Mouse (Mus musculus) layer of hippocampus, adult 11-12 months (tissue): Measurements from ENCODE around the gene Cnnm2.

Experiments used
- DNase-seq: peaks from one replicate; pipeline ENCODE4 v3.0.0; 2022; ENCODE audit warnings: low spot score

Cnnm2 gene

GRCm38 (mm10) chr19:46887811-46888527 is 126.6 kb downstream of the Cnnm2 start:
- no peak for DNase-seq

DNA sequence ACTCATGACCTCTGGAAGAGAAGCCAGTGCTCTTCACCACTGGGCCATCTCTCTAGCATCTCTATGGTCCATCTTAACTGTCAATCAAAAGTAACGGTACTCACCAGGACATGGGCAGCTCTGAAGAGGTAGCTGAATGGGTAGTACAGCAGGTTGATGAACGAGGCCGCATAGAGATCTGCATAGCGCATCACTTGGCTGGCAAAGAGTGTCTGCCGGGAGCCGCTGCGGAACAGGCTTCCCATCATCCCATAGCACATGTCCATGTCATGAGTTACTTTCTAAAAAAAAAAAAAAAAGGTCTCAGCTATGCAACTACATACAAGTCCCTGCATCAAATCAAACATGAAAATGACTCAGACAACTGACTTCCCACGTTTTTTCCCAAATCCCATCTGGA is 128.3 kb downstream of the Cnnm2 start:
- DNase-seq: no peak

- DNase-seq: no peak
Measured at GRCm38 (mm10) chr19:46890657-46891056, 129.3 kb downstream of the Cnnm2 start.

DNA sequence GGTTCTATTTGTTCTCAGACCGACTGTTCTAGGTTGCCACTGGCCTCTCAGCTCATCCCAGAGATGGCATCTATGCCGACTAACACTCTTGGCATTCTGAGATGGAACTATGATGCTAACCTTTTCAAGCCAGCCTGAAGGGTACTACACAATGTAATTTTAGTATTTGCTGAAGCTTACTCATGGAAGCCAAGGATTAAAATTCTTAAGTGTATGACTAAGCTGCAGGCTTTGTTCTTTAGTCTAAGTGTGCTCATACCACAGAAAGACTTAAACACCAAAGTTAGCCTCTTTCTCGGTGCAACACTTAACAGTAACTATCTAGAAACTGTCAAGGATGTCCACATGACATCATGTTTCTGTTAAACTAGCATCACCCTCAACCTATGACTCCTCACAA is 131.5 kb downstream of the Cnnm2 start:
- no peak for DNase-seq

DNA sequence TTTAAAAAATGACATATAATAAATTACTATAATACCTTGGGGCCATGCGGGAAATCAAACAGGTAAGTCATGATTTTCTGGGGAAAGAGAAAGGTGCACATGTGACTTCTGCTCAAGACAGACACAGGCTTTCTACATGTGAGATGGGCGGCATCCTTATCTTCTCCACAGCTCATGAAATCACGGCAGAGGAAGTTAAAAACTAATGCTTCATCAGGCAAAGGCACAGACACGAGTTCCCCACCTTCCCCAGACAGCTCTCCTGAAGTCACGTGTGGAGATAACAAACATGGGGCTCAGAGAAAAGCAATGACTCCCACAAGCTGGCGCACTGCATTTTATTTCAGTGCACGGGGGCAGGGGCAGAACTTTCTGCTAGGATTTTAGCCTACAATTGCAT is 132.1 kb downstream of the Cnnm2 start:
- no peak for DNase-seq

- no peak for DNase-seq
Measured at GRCm38 (mm10) chr19:46897135-46897534, 135.7 kb downstream of the Cnnm2 start.

- DNase-seq: no peak
Measured at GRCm38 (mm10) chr19:46898222-46898621, 136.8 kb downstream of the Cnnm2 start.

DNA sequence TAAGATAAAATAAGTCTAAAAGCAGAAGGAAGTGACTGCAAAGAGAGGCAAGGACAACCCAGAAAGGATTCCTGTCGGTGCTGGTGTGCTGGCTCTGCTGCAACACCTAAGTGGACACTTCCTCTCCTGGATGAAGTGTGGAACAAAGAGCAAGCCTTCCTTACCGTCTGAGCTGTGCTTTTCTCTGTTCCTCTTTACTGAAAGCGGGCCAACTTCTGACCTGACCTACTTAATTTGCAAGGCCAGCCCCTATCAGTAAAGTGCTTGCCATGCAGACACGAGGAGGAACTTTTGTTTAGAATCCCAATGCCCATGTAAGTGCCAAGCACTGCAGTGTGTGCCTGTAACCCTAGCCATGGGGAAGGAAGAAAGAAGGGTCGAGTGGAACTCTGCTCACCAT is 137.9 kb downstream of the Cnnm2 start:
- no peak for DNase-seq

- no peak for DNase-seq
Measured at GRCm38 (mm10) chr19:46899871-46900270, 138.5 kb downstream of the Cnnm2 start.

- no peak for DNase-seq
Measured at GRCm38 (mm10) chr19:46900786-46901185, 139.4 kb downstream of the Cnnm2 start.

- DNase-seq: no peak
Measured at GRCm38 (mm10) chr19:46901323-46901722, 139.9 kb downstream of the Cnnm2 start.

- DNase-seq: no peak
Measured at GRCm38 (mm10) chr19:46903379-46903778, 142.0 kb downstream of the Cnnm2 start.

GRCm38 (mm10) chr19:46904907-46905306 is 143.5 kb downstream of the Cnnm2 start:
- DNase-seq: no peak

DNA sequence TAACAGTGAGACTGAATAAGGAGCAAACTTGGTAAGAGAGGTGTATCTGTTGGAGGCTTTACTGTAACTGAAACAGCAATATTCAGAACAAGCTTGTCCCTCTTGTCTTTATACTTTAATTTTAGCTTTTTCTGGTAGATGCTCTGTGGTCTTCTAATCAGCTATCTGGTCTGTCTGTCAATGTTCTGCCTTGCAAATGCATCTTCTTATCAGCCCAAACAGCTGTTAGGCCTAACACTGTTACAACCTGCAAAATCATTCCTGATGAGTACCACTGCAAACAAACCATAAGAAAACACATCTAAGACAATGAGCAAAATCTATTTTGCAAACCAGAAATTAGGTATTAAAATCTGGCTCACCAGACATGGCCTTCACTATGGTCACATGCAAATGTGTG is 144.0 kb downstream of the Cnnm2 start:
- DNase-seq: no peak

DNA sequence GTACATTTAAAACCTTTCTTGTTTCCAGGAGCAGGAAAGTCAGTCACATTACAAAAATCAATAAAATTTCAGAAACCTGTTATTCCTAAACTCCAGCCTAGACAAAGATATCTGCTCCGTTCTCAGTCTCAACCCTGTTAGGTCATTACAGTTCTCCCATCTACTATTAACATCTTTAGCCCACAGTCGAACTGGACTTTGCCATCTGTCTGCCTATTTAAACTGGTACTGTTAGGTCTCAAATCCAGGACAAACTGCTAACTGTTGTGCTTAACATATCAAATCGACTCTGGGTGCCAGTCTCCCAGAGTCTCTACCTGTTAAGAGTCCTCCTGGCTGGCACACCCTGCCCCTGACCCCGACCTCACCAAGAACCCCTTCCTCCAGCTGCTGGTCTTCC is 144.6 kb downstream of the Cnnm2 start:
- DNase-seq: no peak

GRCm38 (mm10) chr19:46908207-46908606 is 146.8 kb downstream of the Cnnm2 start:
- DNase-seq: no peak

GRCm38 (mm10) chr19:46908977-46909376 is 147.6 kb downstream of the Cnnm2 start:
- peak; percentile 37 for DNase-seq

GRCm38 (mm10) chr19:46911492-46911891 is 150.1 kb downstream of the Cnnm2 start:
- no peak for DNase-seq

DNA sequence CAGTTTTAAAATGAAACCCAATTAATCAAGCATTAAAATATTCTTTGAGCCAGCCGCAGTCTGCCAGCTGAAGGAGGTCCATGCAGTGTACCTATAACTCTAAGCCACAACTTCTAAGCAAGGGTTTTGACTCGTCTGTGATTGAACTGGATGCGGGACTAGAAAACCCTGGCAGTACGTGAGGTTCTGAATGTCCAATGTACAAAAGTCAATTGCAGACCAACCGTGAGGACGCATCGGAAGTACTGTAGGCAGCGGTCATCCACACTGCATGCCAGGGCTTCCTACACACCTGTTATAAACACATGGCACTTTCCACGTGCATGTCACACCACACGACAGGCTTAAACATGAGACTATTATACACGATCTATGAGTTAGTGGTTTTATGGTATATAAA is 152.2 kb downstream of the Cnnm2 start:
- DNase-seq: no peak

- DNase-seq: no peak
Measured at GRCm38 (mm10) chr19:46915406-46916080, 154.1 kb downstream of the Cnnm2 start.

GRCm38 (mm10) chr19:46920571-46920970 is 159.2 kb downstream of the Cnnm2 start:
- no peak for DNase-seq

- no peak for DNase-seq
Measured at GRCm38 (mm10) chr19:46926357-46926756, 165.0 kb downstream of the Cnnm2 start.

DNA sequence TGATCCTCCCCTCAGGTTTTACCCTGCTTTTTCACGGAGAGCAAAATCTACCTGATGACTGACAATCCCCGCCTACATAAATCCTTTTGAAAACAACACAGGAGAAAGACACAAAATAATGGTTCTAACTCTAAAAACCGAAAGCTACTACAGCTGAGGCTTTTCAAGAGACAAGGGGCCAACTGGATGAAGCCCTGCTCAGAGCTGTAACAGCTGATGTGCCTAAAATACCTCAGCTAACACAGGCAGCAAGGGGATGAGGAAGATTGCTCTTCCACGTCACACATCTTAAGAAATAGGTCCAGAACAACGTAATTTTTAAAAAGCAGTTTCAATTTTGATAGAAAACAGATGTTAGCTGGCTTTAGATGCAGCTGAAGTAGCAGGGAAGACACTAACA is 165.6 kb downstream of the Cnnm2 start:
- no peak for DNase-seq

- no peak for DNase-seq
Measured at GRCm38 (mm10) chr19:46928136-46928535, 166.7 kb downstream of the Cnnm2 start.
